Mouse (Mus musculus): ENCODE results near the gene Tmem161b. TPM values are rescaled to one million over a fixed set of nuclear protein-coding genes. Genes with fewer than 3 reads are reported as not detected.

Tmem161b gene
- 1.5 and 1.7 TPM in 2 replicates for polyA plus RNA-seq (2012; rRNA removed)

GRCm38 (mm10) chr13:84221820-84222681 is at the start of gene Tmem161b:
Tmem161b (plus strand) TSS chr13:84222296.

